In the genomic region with DNA sequence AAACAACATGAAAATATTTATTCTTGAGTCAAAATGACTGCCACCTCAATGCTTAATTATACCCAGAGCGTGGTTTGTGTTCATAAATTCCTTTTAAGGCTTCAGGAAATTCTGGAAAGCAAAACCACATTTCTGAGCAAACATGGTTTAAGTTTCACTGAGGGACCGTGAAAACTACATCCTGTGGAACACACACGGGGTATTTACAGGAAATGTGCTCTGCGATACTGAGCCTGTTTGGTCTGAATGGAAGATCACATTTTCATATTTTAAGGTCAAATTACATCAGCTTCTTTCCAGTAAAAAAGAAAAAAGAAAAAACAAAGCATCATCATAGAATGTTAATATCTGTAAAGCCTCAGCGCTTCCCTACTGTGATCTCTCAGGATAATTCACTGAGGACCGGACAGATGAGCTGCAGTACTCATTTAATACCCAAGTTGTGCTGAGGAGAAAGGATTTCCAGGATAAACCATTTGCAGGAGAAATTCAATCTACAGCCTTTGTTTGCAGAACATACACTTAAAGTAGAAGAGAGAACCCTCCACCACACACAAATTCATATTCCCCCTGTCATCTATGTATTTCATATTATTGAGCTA, we compare ENCODE assay signal across 23 mouse cellular contexts.
DNase-seq lines count a peak whose midpoint lies in the region; ATAC-seq and TF ChIP-seq lines count a peak whose summit lies in the region.
"Had no signal": no experiment of that assay in that cellular context is flagged by ENCODE, and none has a peak within 500 bp of the region (broad histone marks: within the 10 kb centered on the region; RNA-seq: fewer than 3 reads in every experiment).

No protein-coding gene starts in this region.

- no peak overlapping the region for H3K4me3 ChIP-seq in liver, postnatal 0 days (ENCODE audit: low read depth, low read length)
- no peak overlapping the region for H3K4me3 ChIP-seq in limb, embryonic 10.5 days
- H3K4me3 ChIP-seq in intestine, postnatal 0 days (ENCODE audit: low read depth, low read length): no peak overlapping the region
- H3K4me3 ChIP-seq: heart, embryonic 10.5 days; layer of hippocampus, adult 2 months; neural tube, embryonic 15.5 days had no signal

- H3K4me1 ChIP-seq in liver, postnatal 0 days (ENCODE audit: insufficient read depth): no peaks in the 10 kb centered on the region
- peaks cover 27% of the 10 kb centered on the region for H3K4me1 ChIP-seq in limb, embryonic 10.5 days
- no peaks in the 10 kb centered on the region for H3K4me1 ChIP-seq in intestine, postnatal 0 days (replicated peaks; ENCODE audit: control insufficient read depth, insufficient read depth, low read length)
- H3K4me1 ChIP-seq: heart, embryonic 10.5 days; neural tube, embryonic 15.5 days had no signal

- no peak overlapping the region for H3K27ac ChIP-seq in liver, postnatal 0 days (ENCODE audit: low read depth)
- 0 out of 2 replicates have a peak overlapping the region, but pooled peaks have one; percentile 36 for H3K27ac ChIP-seq in limb, embryonic 10.5 days
- H3K27ac ChIP-seq in intestine, postnatal 0 days (ENCODE audit: low read depth, low read length): no peak overlapping the region
- H3K27ac ChIP-seq: heart, embryonic 10.5 days; hindbrain, postnatal 0 days; layer of hippocampus, adult 2 months; neural tube, embryonic 15.5 days had no signal

- H3K4me2 ChIP-seq in liver, postnatal 0 days (ENCODE audit: low read depth, low read length): no peak overlapping the region
- no peak overlapping the region for H3K4me2 ChIP-seq in intestine, postnatal 0 days (replicated peaks; ENCODE audit: low read depth)
- H3K4me2 ChIP-seq: midbrain, embryonic 11.5 days; neural tube, embryonic 15.5 days had no signal

- no peak for TF ChIP-seq CTCF in liver, postnatal 0 days (IDR thresholded peaks at IDR 0.05; ENCODE audit: low read depth)
- no peak for TF ChIP-seq CTCF in intestine, postnatal 0 days (IDR thresholded peaks at IDR 0.05; ENCODE audit: low read depth)

- peak; percentile 63 for TF ChIP-seq EP300 in liver, postnatal 0 days (IDR thresholded peaks at IDR 0.05; ENCODE audit: low read depth)

- DNase-seq in embryo, embryonic 11 days: peak; percentile 23
- no peak for DNase-seq in embryo, embryonic 10 days (ENCODE audit: low spot score)
- no peak for DNase-seq in liver, postnatal 0 days
- no peak for DNase-seq in liver
- no peak for DNase-seq in limb, embryonic 10.5 days (ENCODE audit: low spot score)
- no peak for DNase-seq in thymus, adult 18-20 months
- DNase-seq: adrenal gland, postnatal 14 days; cerebellum, adult 2 months; cerebellum, postnatal 25 days; kidney, postnatal 14 days; layer of hippocampus, postnatal 36 days; lung, postnatal 10 days; thymus, adult 2 months; thymus, postnatal 4 days had no signal

- WGBS in liver, postnatal 0 days (ENCODE audit: insufficient replicate concordance): 42% methylated on average over 6 of the region's 6 CpGs
- 71% methylated on average over 6 of the region's 6 CpGs for WGBS in limb, embryonic 10.5 days
- WGBS in intestine, postnatal 0 days: 61% methylated on average over 6 of the region's 6 CpGs

- no peaks in the 10 kb centered on the region for H3K27me3 ChIP-seq in liver, postnatal 0 days (ENCODE audit: insufficient read depth, low read length)
- H3K27me3 ChIP-seq in limb, embryonic 10.5 days (ENCODE audit: low read depth, poor library complexity, severe bottlenecking): no peaks in the 10 kb centered on the region
- no peaks in the 10 kb centered on the region for H3K27me3 ChIP-seq in intestine, postnatal 0 days (replicated peaks; ENCODE audit: control insufficient read depth, insufficient read depth, low read length)
- H3K27me3 ChIP-seq: neural tube, embryonic 15.5 days had no signal

- no peak overlapping the region for H3K9ac ChIP-seq in liver, postnatal 0 days (replicated peaks)
- no peak overlapping the region for H3K9ac ChIP-seq in intestine, postnatal 0 days (ENCODE audit: low read depth, low read length)
- H3K9ac ChIP-seq: neural tube, embryonic 15.5 days had no signal

- no peaks in the 10 kb centered on the region for H3K36me3 ChIP-seq in liver, postnatal 0 days (replicated peaks; ENCODE audit: insufficient read depth, low read length)
- no peaks in the 10 kb centered on the region for H3K36me3 ChIP-seq in limb, embryonic 10.5 days
- no peaks in the 10 kb centered on the region for H3K36me3 ChIP-seq in intestine, postnatal 0 days (ENCODE audit: control insufficient read depth, insufficient read depth)
- H3K36me3 ChIP-seq: heart, embryonic 10.5 days; neural tube, embryonic 15.5 days had no signal

- ATAC-seq in liver, postnatal 0 days: no peak
- no peak for ATAC-seq in intestine, postnatal 0 days
- ATAC-seq: CD4-positive, CD25-positive, alpha-beta regulatory T cell, adult 4 months; forebrain, embryonic 16.5 days; hindbrain, postnatal 0 days; intestine, embryonic 16.5 days had no signal

- no peaks in the 10 kb centered on the region for H3K9me3 ChIP-seq in liver, postnatal 0 days (ENCODE audit: low read length)
- H3K9me3 ChIP-seq in limb, embryonic 10.5 days (replicated peaks): no peaks in the 10 kb centered on the region
- H3K9me3 ChIP-seq in intestine, postnatal 0 days (ENCODE audit: control insufficient read depth): no peaks in the 10 kb centered on the region
- H3K9me3 ChIP-seq: heart, embryonic 10.5 days; neural tube, embryonic 15.5 days had no signal
